Mouse (Mus musculus): Measurements from ENCODE around the gene Stap2.

- no peak for TF ChIP-seq CTCF (IDR thresholded peaks at IDR 0.05; ENCODE audit: control insufficient read depth, insufficient read depth, insufficient replicate concordance, low read depth, low read length)
- TF ChIP-seq POLR2A (IDR thresholded peaks at IDR 0.05; ENCODE audit: control insufficient read depth, low read depth, low read length), result no peak
Observed at GRCm38 (mm10) chr17:56034726-56035100, 29.3 kb upstream of the Stap2 start.

Data from testis, adult 2 months (tissue).